Mouse (Mus musculus) ES-Bruce4 (cell line): ENCODE measurements at regions not wholly inside any gene's neighbourhood (a gene's known extent, or its start where the extent isn't known, plus 50 kb on each side); places are given as distances from the start of the nearest gene placed in this dataset.

ENCODE experiments used
- H3K27ac ChIP-seq: 2 replicates; pipeline ENCODE4 v1.5.1; 2012; ENCODE audit warnings: low read length, inconsistent platforms; ENCODE audit not compliant: insufficient read depth
- H3K27me3 ChIP-seq: 2 replicates; pipeline ENCODE4 v1.6.1; 2012; ENCODE audit warnings: mild to moderate bottlenecking, low read length, inconsistent platforms; ENCODE audit not compliant: control insufficient read depth, poor library complexity, insufficient read depth, severe bottlenecking
- H3K36me3 ChIP-seq: 2 replicates; pipeline ENCODE4 v1.6.1; 2012; ENCODE audit warnings: inconsistent platforms, mild to moderate bottlenecking, low read length, moderate library complexity; ENCODE audit not compliant: control insufficient read depth, poor library complexity, insufficient read depth, severe bottlenecking
- H3K4me1 ChIP-seq: one replicate; pipeline ENCODE4 v1.8.1; 2011; ENCODE audit warnings: low read length; ENCODE audit not compliant: control insufficient read depth, insufficient read depth
- H3K4me3 ChIP-seq: 2 replicates; pipeline ENCODE4 v1.5.1; 2011; ENCODE audit warnings: low read depth, mild to moderate bottlenecking, low read length
- H3K9ac ChIP-seq: 2 replicates; pipeline ENCODE4 v1.6.1; 2012; ENCODE audit warnings: low read depth, mild to moderate bottlenecking, inconsistent platforms; ENCODE audit not compliant: poor library complexity, severe bottlenecking
- H3K9me3 ChIP-seq: replicated peaks from 2 replicates; pipeline ENCODE4 v1.6.1; 2012; ENCODE audit warnings: mild to moderate bottlenecking, low read length, inconsistent platforms; ENCODE audit not compliant: control insufficient read depth, poor library complexity, insufficient read depth, severe bottlenecking
- CTCF ChIP-seq: IDR thresholded peaks from one replicate; pipeline ENCODE4 v1.8.1; 2011; ENCODE audit warnings: low read depth, low read length
- EP300 ChIP-seq: IDR thresholded peaks from 2 replicates; pipeline ENCODE4 v1.6.1; 2011; ENCODE audit warnings: low read depth, low read length; ENCODE audit not compliant: insufficient read depth
- POLR2A ChIP-seq: IDR thresholded peaks from one replicate; pipeline ENCODE4 v1.8.1; 2011; ENCODE audit warnings: low read length; ENCODE audit not compliant: insufficient read depth

- no peaks in the 10 kb centered on the region for H3K9me3 ChIP-seq
- no peak overlapping the region for H3K27ac ChIP-seq
- H3K27me3 ChIP-seq = no peaks in the 10 kb centered on the region
- no peak overlapping the region for H3K4me3 ChIP-seq
- H3K9ac ChIP-seq = no peak overlapping the region
- TF ChIP-seq CTCF = no peak
- TF ChIP-seq EP300 = no peak
- TF ChIP-seq POLR2A = no peak
- H3K4me1 ChIP-seq = no peaks in the 10 kb centered on the region
- H3K36me3 ChIP-seq = no peaks in the 10 kb centered on the region
Measured at GRCm38 (mm10) chr11:84659370-84659937, 134.1 kb upstream of the Lhx1 start.

- H3K36me3 ChIP-seq = no peaks in the 10 kb centered on the region
- no peaks in the 10 kb centered on the region for H3K4me1 ChIP-seq
- H3K27ac ChIP-seq = no peak overlapping the region
- no peak overlapping the region for H3K4me3 ChIP-seq
- H3K27me3 ChIP-seq = no peaks in the 10 kb centered on the region; the same call in 1 of the 2 replicates
- TF ChIP-seq POLR2A (no peak), CTCF (no peak), EP300 (no peak)
- H3K9ac ChIP-seq = no peak overlapping the region
- no peaks in the 10 kb centered on the region for H3K9me3 ChIP-seq
Measured at GRCm38 (mm10) chr11:84653481-84653880, 128.1 kb upstream of the Lhx1 start.

GRCm38 (mm10) chr11:84648899-84649298 lies 123.6 kb upstream of the Lhx1 start:
- TF ChIP-seq CTCF (no peak), POLR2A (no peak), EP300 (no peak)
- H3K27me3 ChIP-seq = no peaks in the 10 kb centered on the region; the same call in 1 of the 2 replicates

GRCm38 (mm10) chr11:84647104-84647503 lies 121.8 kb upstream of the Lhx1 start:
- H3K9me3 ChIP-seq = peaks cover 2% of the 10 kb centered on the region; the same call in 1 of the 2 replicates
- TF ChIP-seq EP300 (no peak), CTCF (no peak), POLR2A (no peak)
- H3K4me1 ChIP-seq = no peaks in the 10 kb centered on the region
- no peak overlapping the region for H3K4me3 ChIP-seq
- peaks cover 5% of the 10 kb centered on the region; the same call in 1 of the 2 replicates for H3K27me3 ChIP-seq
- H3K36me3 ChIP-seq = no peaks in the 10 kb centered on the region
- no peak overlapping the region for H3K27ac ChIP-seq
- no peak overlapping the region for H3K9ac ChIP-seq

More at GRCm38 (mm10) chr11:84648899-84649298, 123.6 kb upstream of the Lhx1 start:
- H3K4me1 ChIP-seq = no peaks in the 10 kb centered on the region
- no peaks in the 10 kb centered on the region for H3K36me3 ChIP-seq
- H3K9ac ChIP-seq = no peak overlapping the region
- no peak overlapping the region for H3K4me3 ChIP-seq
- peaks cover 2% of the 10 kb centered on the region; the same call in 1 of the 2 replicates for H3K9me3 ChIP-seq
- H3K27ac ChIP-seq = no peak overlapping the region

- Histone ChIP-seq H3K9ac (no peak overlapping the region), H3K4me1 (no peaks in the 10 kb centered on the region), H3K27me3 (peaks cover 9% of the 10 kb centered on the region; the same call in 1 of the 2 replicates), H3K4me3 (peak overlapping the region; percentile 29; the same call in 1 of the 2 replicates), H3K27ac (no peak overlapping the region), H3K9me3 (peaks cover 2% of the 10 kb centered on the region; the same call in 1 of the 2 replicates), H3K36me3 (no peaks in the 10 kb centered on the region)
- TF ChIP-seq EP300 (no peak), POLR2A (no peak)
Measured at GRCm38 (mm10) chr11:84643107-84643372, 117.7 kb upstream of the Lhx1 start.

GRCm38 (mm10) chr11:84642300-84643106 lies 117.2 kb upstream of the Lhx1 start:
- Histone ChIP-seq H3K9ac (peak overlapping the region; percentile 66), H3K27me3 (peaks cover 9% of the 10 kb centered on the region; the same call in 1 of the 2 replicates), H3K36me3 (no peaks in the 10 kb centered on the region), H3K4me3 (peak overlapping the region; percentile 29), H3K9me3 (peaks cover 2% of the 10 kb centered on the region; the same call in 1 of the 2 replicates), H3K4me1 (peaks cover 2% of the 10 kb centered on the region), H3K27ac (no peak overlapping the region)
- no peak for TF ChIP-seq POLR2A
- no peak for TF ChIP-seq CTCF
- TF ChIP-seq EP300 = no peak
